Mouse (Mus musculus) ES-CJ7 (cell line): ENCODE results near the gene Rundc3b.

Source experiments
- DNase-seq: peaks from one replicate; pipeline ENCODE4 v3.0.0; 2011; ENCODE audit warnings: low read depth, low spot score

Rundc3b gene

DNA sequence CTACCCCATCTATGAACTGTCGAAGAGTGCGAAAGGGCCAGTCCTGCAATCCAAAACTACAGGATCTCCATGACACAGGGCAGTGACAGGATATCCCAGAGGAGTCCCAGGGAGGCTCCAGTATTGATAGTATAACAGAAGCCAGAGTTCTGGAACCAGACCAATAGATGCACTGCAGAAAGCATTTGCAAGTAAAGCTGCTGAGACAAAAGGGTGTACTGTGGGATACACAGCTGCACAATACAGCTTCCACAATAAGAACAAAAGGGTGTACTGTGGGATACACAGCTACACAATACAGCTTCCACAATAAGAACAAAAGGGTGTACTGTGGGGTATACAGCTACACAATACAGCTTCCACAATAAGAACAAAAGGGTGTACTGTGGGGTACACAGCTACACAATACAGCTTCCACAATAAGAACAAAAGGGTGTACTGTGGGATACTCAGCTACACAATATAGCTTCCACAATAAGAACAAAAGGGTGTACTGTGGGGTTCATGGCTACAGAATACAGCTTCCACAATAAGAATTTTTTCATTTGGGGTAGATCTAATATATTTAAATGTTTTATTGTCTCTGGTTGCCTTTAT, 134.0 kb downstream of the Rundc3b start:
- DNase-seq: peak; percentile 44

DNA sequence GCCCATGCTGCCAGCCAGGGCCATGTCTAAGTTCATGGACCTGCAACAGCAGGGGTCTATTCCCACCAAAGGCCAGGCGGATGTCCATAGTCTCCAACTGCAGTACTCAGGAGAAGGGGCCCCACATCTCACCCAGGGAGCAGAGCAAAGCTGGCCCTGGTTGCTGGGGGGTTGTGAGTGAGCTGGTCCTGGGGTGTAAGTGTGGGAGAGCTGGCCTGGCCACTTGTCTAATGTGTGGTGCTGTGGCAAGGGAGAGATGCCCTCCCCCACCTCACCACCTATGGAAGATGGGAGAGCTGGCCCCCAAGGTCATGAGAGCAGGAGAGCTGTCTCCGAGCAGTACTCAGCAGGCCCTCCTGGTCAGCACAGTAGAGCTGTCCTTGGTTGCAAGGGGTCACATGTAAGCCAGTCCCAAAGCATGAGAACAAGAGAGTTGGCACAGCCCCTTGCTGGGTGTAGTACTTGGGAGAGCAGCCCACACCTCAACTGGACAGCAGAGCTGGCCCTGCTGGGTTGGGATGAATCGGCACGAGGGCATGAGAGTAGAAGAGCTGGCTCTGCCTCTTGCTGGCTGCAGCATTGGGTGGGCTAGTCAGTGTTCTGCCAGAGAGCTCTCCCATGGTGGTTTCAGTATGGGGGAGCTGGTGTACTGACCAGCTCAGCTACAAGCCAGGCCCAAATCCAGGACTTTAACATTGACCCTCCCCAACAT, 134.6 kb downstream of the Rundc3b start:
- DNase-seq: no peak

DNA sequence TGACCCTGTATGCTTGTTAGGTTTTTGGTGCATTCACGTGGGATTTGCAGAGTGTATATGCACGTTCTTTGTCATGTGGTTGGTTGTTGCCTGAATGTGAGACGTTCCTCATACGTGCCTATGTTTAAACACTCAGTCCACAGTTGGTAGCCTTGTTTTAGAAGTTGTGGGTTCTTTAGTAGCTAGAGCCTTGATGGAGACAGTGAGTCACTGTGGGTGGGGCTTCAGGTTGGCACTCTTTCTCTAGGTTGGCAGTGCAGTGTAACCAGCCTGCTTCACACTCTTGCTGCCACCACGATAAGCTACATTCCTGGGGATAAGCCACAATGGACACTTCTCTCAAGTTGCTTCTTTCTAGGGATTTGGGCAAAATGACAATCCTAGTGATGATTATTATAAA, 166.2 kb downstream of the Rundc3b start:
- DNase-seq: no peak

DNA sequence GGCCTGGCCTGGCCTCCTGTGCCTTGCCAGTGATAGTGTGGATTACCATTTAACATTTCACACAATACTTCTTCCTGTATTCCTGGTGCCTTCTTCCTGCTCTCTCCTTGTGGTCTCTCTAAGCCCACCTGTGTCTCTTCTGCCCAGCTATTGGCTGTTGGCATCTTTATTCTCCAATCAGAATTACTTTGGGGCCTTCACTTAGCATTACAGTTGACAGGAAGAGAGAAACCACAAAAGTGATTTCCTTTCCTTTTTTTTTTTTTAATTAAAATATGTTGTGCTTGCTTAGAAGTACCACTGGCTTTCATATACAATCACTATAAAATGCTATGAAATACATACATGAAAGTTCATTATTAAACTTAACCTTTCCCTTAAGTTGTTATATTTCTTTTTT, 167.2 kb downstream of the Rundc3b start:
- no peak for DNase-seq
